Mouse (Mus musculus): ENCODE results near the gene Olfr764-ps1. TPM values are rescaled to one million over a fixed set of nuclear protein-coding genes. Genes with fewer than 3 reads are reported as not detected.
"Not testable (repeated sequence)": the region's sequence is repeated elsewhere in the genome, so short reads cannot be mapped to it uniquely, and the experiment has no call there.

Olfr764-ps1 gene
- polyA plus RNA-seq, 1 experiment from 2014 or later: not detected

DNA sequence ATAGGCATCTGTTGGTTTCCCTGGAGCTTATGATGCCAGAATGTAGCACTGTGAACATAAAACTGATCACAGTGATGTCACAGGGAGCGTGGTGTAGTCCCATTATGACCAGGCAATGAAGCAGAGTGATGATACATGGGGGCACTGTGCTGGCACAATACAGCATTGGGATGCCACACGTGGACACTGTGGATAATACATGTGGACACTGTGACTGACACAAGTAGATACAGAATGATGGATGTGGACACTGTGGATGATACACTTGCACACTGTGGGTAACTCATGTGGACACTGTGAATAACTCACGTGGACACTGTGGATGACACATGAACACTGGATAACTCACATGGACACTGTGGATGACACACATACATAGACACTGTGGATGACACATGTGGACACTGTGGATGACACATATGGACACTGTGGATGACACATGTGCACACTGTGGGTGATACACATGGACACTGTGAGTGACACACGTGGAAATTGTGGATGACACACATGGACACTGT, 43.1 kb downstream of the Olfr764-ps1 start:
- Histone ChIP-seq H3K4me3 (no peak overlapping the region), H3K9me3 (no peaks in the 10 kb centered on the region), H3K9ac (no peak overlapping the region), H3K27ac (no peak overlapping the region), H3K4me1 (no peaks in the 10 kb centered on the region), H3K36me3 (no peaks in the 10 kb centered on the region), H3K4me2 (replicated peaks) (no peak overlapping the region), H3K27me3 (no peaks in the 10 kb centered on the region)
- ATAC-seq (ENCODE audit: insufficient number of reproducible peaks, insufficient read depth, low FRiP score, low TSS enrichment): 0 out of 2 replicates have a peak, but pooled peaks have one; percentile 52
- WGBS: 72% methylated on average over 4 of the region's 4 CpGs

DNA sequence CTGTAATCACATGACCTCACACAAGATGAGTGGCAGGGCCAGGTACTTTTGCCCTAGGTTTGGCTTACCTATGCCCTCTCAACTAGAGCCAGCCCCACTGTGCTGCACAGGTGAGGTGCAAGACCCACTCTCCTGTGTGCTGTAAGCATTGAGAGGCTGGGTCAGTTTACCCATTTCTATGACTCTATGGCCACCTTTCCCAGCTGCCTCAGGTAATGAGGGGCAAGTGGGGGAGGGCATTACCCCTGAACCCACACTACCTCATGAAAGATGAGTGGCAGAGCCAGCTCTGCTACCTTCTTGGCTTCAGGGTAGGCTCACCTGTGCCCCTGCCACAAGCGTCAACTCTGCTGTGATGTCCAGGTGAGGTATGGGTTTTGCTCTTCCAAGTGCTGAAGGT, 43.9 kb downstream of the Olfr764-ps1 start:
- no peaks in the 10 kb centered on the region for H3K36me3 ChIP-seq
- H3K27ac ChIP-seq: no peak overlapping the region
- no peaks in the 10 kb centered on the region for H3K27me3 ChIP-seq
- H3K9me3 ChIP-seq: no peaks in the 10 kb centered on the region
- H3K9ac ChIP-seq: no peak overlapping the region
- no peak overlapping the region for H3K4me3 ChIP-seq
- 82% methylated on average over 1 of the region's 1 CpGs for WGBS
- H3K4me1 ChIP-seq: no peaks in the 10 kb centered on the region
- no peak overlapping the region for H3K4me2 ChIP-seq (replicated peaks)
- ATAC-seq (ENCODE audit: insufficient number of reproducible peaks, insufficient read depth, low FRiP score, low TSS enrichment): no peak

DNA sequence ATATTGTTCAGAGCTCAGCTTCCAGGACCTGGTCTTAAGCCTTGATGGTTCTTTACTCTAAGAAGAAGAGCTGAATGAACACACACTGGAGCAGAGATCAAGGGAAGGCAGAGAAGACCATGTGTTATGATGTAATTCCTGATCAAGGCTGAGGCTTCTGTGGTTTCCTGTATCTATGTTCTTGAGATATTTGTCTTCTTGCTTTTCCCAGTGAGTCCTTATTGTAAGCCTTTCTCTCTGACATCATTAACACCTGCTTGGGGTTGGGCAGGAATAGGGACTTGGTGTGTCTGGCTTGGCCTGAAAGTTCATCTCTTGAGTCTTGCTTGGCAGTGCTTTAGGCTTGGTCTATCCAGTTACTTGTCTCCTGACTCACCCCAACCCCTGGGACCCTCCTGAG, 48.7 kb downstream of the Olfr764-ps1 start:
- H3K36me3 ChIP-seq: no peaks in the 10 kb centered on the region
- H3K9me3 ChIP-seq: no peaks in the 10 kb centered on the region
- H3K4me3 ChIP-seq: no peak overlapping the region
- H3K9ac ChIP-seq: no peak overlapping the region
- no peak for ATAC-seq (ENCODE audit: insufficient number of reproducible peaks, insufficient read depth, low FRiP score, low TSS enrichment)
- H3K27ac ChIP-seq: no peak overlapping the region
- no peak overlapping the region for H3K4me2 ChIP-seq (replicated peaks)
- H3K27me3 ChIP-seq: no peaks in the 10 kb centered on the region
- H3K4me1 ChIP-seq: no peaks in the 10 kb centered on the region

DNA sequence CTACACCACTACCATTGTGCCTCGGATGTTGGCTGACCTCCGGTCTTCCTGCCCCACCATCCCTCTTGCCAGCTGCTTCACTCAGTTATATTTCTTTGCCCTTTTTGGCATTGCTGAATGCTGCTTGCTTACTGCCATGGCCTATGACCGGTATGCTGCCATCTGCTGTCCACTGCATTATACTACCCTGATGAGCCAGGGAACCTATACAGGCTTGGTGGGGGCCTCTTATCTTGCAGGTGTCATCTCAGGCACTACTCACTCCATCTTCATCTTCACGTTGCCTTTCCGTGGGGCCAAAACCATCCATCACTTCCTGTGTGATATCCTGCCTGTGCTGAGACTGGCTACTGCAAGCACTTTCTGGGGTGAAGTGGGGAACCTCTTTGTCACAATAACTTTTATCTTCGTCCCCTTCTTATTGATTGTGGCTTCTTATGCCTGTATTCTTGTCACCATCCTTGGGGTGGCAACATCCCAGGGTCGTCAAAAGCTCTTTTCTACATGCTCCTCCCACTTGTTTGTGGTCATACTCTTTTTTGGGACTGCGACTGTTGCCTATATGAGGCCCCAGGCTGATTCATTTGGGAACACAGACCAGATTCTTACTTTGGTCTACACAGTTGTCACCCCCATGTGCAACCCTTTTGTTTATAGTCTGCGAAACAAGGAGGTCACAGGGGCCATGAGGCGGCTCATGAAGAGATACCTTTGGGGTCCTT, 49.4 kb downstream of the Olfr764-ps1 start:
- H3K36me3 ChIP-seq; ATAC-seq (ENCODE audit: insufficient number of reproducible peaks, insufficient read depth, low FRiP score, low TSS enrichment); H3K4me1 ChIP-seq; H3K27ac ChIP-seq; H3K9me3 ChIP-seq; H3K27me3 ChIP-seq; H3K4me3 ChIP-seq; H3K9ac ChIP-seq; H3K4me2 ChIP-seq (replicated peaks): not testable (repeated sequence)
- WGBS: 66% methylated on average over 7 of the region's 10 CpGs

DNA sequence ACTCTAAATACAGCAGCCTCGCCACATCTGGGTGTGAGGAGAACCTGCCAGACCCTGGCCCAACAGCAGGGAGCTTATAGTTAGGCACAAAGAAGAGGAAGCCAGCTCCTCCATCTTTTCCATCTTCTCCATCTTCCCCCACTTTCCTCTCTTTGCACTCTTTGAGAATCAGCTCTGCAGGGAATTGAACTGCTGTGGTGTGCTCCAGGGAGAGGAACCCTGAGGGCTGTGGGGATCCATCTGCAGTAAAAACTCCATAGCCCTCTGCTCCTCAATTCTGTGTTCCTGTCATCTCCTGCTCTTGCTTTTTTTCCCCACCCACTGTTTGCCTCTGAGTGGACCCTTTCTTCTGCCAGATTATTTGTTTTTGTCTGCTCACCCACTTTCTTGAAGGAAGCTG, 50.6 kb downstream of the Olfr764-ps1 start, which contains the start of gene Olfr9:
Gene Olfr9, plus strand, starts transcription at position 301 of the 400 bp plus-strand sequence.
- not testable (repeated sequence) for ATAC-seq (ENCODE audit: insufficient number of reproducible peaks, insufficient read depth, low FRiP score, low TSS enrichment); H3K27ac ChIP-seq; H3K36me3 ChIP-seq; H3K4me1 ChIP-seq; H3K9me3 ChIP-seq; H3K4me2 ChIP-seq (replicated peaks); H3K9ac ChIP-seq; H3K27me3 ChIP-seq; H3K4me3 ChIP-seq
- WGBS: 27% methylated on average over 1 of the region's 1 CpGs

Other genes with a start within 250 kb of the Olfr764-ps1 start
- gene Mmp19, start 249.0 kb downstream of the Olfr764-ps1 start, polyA plus RNA-seq (2016; fragmentation: Nextera tagmentation; extraction: Ambion mirVana): 0.42 and 0.93 TPM in 2 replicates
- gene Dnajc14, start 235.8 kb downstream of the Olfr764-ps1 start, polyA plus RNA-seq (2016; fragmentation: Nextera tagmentation; extraction: Ambion mirVana): 55.6 and 60.5 TPM in 2 replicates
- gene Tmem198b, start 235.5 kb downstream of the Olfr764-ps1 start, polyA plus RNA-seq (2016; fragmentation: Nextera tagmentation; extraction: Ambion mirVana): 24.8 and 25.7 TPM in 2 replicates
- gene Sarnp, start 222.6 kb downstream of the Olfr764-ps1 start, polyA plus RNA-seq (2016; fragmentation: Nextera tagmentation; extraction: Ambion mirVana): 227 and 230 TPM in 2 replicates
- 31.5 and 35.5 TPM in 2 replicates for gene Ormdl2, start 218.3 kb downstream of the Olfr764-ps1 start, polyA plus RNA-seq (2016; fragmentation: Nextera tagmentation; extraction: Ambion mirVana)
- 10.8 and 11.9 TPM in 2 replicates for gene Gdf11, start 148.2 kb downstream of the Olfr764-ps1 start, polyA plus RNA-seq (2016; fragmentation: Nextera tagmentation; extraction: Ambion mirVana)
- gene Cd63, start 138.9 kb downstream of the Olfr764-ps1 start, polyA plus RNA-seq (2016; fragmentation: Nextera tagmentation; extraction: Ambion mirVana): 459 and 465 TPM in 2 replicates
- 14.2 and 14.7 TPM in 2 replicates for gene Rdh5, start 117.0 kb downstream of the Olfr764-ps1 start, polyA plus RNA-seq (2016; fragmentation: Nextera tagmentation; extraction: Ambion mirVana)
- gene Bloc1s1, start 115.9 kb downstream of the Olfr764-ps1 start, polyA plus RNA-seq (2016; fragmentation: Nextera tagmentation; extraction: Ambion mirVana): 210 and 215 TPM in 2 replicates
- 5.2 TPM in 2 replicates for gene Itga7, start 106.1 kb downstream of the Olfr764-ps1 start, polyA plus RNA-seq (2016; fragmentation: Nextera tagmentation; extraction: Ambion mirVana)
- 0.13 TPM in 1 of 2 replicates, not detected in the other for gene Mettl7b, start 78.9 kb downstream of the Olfr764-ps1 start, polyA plus RNA-seq (2016; fragmentation: Nextera tagmentation; extraction: Ambion mirVana)
- not detected in 2 replicates for gene Olfr9, start 50.5 kb downstream of the Olfr764-ps1 start, polyA plus RNA-seq (2016; fragmentation: Nextera tagmentation; extraction: Ambion mirVana)
- not detected in 2 replicates for gene Olfr763, start 29.1 kb downstream of the Olfr764-ps1 start, polyA plus RNA-seq (2016; fragmentation: Nextera tagmentation; extraction: Ambion mirVana)
- not detected in 2 replicates for gene Olfr765, start 10.1 kb upstream of the Olfr764-ps1 start, polyA plus RNA-seq (2016; fragmentation: Nextera tagmentation; extraction: Ambion mirVana)
- gene Olfr766-ps1, start 29.1 kb upstream of the Olfr764-ps1 start, polyA plus RNA-seq (2016; fragmentation: Nextera tagmentation; extraction: Ambion mirVana): not detected in 2 replicates
- not detected in 2 replicates for gene Olfr767, start 43.0 kb upstream of the Olfr764-ps1 start, polyA plus RNA-seq (2016; fragmentation: Nextera tagmentation; extraction: Ambion mirVana)
- not detected in 2 replicates for gene Olfr768, start 59.5 kb upstream of the Olfr764-ps1 start, polyA plus RNA-seq (2016; fragmentation: Nextera tagmentation; extraction: Ambion mirVana)
- gene Olfr769, start 78.0 kb upstream of the Olfr764-ps1 start, polyA plus RNA-seq (2016; fragmentation: Nextera tagmentation; extraction: Ambion mirVana): not detected in 2 replicates
- not detected in 2 replicates for gene Olfr770, start 99.1 kb upstream of the Olfr764-ps1 start, polyA plus RNA-seq (2016; fragmentation: Nextera tagmentation; extraction: Ambion mirVana)
- gene Olfr771, start 124.9 kb upstream of the Olfr764-ps1 start, polyA plus RNA-seq (2016; fragmentation: Nextera tagmentation; extraction: Ambion mirVana): not detected in 2 replicates
- gene Olfr772, start 138.0 kb upstream of the Olfr764-ps1 start, polyA plus RNA-seq (2016; fragmentation: Nextera tagmentation; extraction: Ambion mirVana): not detected in 2 replicates
- not detected in 2 replicates for gene Olfr773, start 147.5 kb upstream of the Olfr764-ps1 start, polyA plus RNA-seq (2016; fragmentation: Nextera tagmentation; extraction: Ambion mirVana)
- not detected in 2 replicates for gene Olfr774, start 196.3 kb upstream of the Olfr764-ps1 start, polyA plus RNA-seq (2016; fragmentation: Nextera tagmentation; extraction: Ambion mirVana)
- gene Olfr775, start 208.5 kb upstream of the Olfr764-ps1 start, polyA plus RNA-seq (2016; fragmentation: Nextera tagmentation; extraction: Ambion mirVana): not detected in 2 replicates
- gene Olfr776, start 219.2 kb upstream of the Olfr764-ps1 start, polyA plus RNA-seq (2016; fragmentation: Nextera tagmentation; extraction: Ambion mirVana): not detected in 2 replicates
- not detected in 2 replicates for gene Olfr777, start 231.6 kb upstream of the Olfr764-ps1 start, polyA plus RNA-seq (2016; fragmentation: Nextera tagmentation; extraction: Ambion mirVana)